In the genomic region with DNA sequence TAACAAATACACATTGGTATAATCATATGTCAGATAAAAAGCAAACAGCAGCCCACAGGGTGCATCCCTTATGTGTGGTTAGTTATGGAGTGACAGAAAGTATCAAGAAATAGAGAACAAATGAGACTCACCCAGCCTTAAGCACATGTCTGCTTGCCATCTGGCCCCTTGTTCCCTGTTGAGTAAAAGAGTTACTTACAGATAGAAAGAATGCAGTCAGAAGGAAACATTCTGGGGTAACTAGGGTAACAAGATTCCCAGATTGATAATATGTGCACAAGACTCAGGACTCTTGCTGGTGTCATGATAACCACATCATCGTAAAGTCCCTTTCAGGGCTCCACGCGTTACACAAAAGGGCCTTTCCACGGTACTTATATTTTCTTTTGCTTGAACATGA, we compare ENCODE assay signal across 19 mouse cellular contexts.
DNase-seq lines count a peak whose midpoint lies in the region; ATAC-seq and TF ChIP-seq lines count a peak whose summit lies in the region.
"Had no signal": no experiment of that assay in that cellular context is flagged by ENCODE, and none has a peak within 500 bp of the region (broad histone marks: within the 10 kb centered on the region; RNA-seq: fewer than 3 reads in every experiment).

No protein-coding gene starts in this region.

- no peaks in the 10 kb centered on the region for H3K9me3 ChIP-seq in midbrain, postnatal 0 days (ENCODE audit: low read length)
- no peaks in the 10 kb centered on the region for H3K9me3 ChIP-seq in midbrain, embryonic 16.5 days (replicated peaks; ENCODE audit: control insufficient read depth, low read length, poor library complexity, severe bottlenecking)
- no peaks in the 10 kb centered on the region for H3K9me3 ChIP-seq in forebrain, embryonic 11.5 days (ENCODE audit: control insufficient read depth, low read length)
- H3K9me3 ChIP-seq: embryonic facial prominence, embryonic 13.5 days; heart, embryonic 12.5 days had no signal

- no peak overlapping the region for H3K9ac ChIP-seq in midbrain, postnatal 0 days (replicated peaks; ENCODE audit: low read length, poor library complexity, severe bottlenecking)
- no peak overlapping the region for H3K9ac ChIP-seq in midbrain, embryonic 16.5 days (ENCODE audit: low read depth, low read length)
- H3K9ac ChIP-seq in forebrain, embryonic 11.5 days (ENCODE audit: low read length) = no peak overlapping the region
- H3K9ac ChIP-seq: embryonic facial prominence, embryonic 13.5 days; heart, embryonic 12.5 days had no signal

- no peak overlapping the region for H3K27ac ChIP-seq in midbrain, postnatal 0 days (ENCODE audit: low read depth, low read length)
- H3K27ac ChIP-seq in midbrain, embryonic 16.5 days (ENCODE audit: low read length) = no peak overlapping the region
- H3K27ac ChIP-seq in forebrain, embryonic 11.5 days (ENCODE audit: low read depth, low read length) = no peak overlapping the region
- H3K27ac ChIP-seq: embryonic facial prominence, embryonic 13.5 days had no signal

- TF ChIP-seq POLR2A in brain, embryonic 14.5 days (IDR thresholded peaks at IDR 0.05; ENCODE audit: borderline replicate concordance, extremely low read depth, insufficient read depth, insufficient read length, poor library complexity, severe bottlenecking) = no peak

- H3K4me1 ChIP-seq in midbrain, postnatal 0 days (ENCODE audit: insufficient read depth, low read length) = no peaks in the 10 kb centered on the region
- H3K4me1 ChIP-seq in midbrain, embryonic 16.5 days (ENCODE audit: control insufficient read depth, insufficient read depth, low read length) = 0 out of 2 replicates have a peak, but pooled peaks cover 3% of the 10 kb centered on the region
- H3K4me1 ChIP-seq in forebrain, embryonic 11.5 days (replicated peaks; ENCODE audit: control insufficient read depth, insufficient read depth, low read length) = no peaks in the 10 kb centered on the region
- H3K4me1 ChIP-seq: heart, embryonic 12.5 days had no signal

- ATAC-seq in frontal cortex, adult (ENCODE audit: low TSS enrichment) = 0 out of 2 replicates have a peak, but pooled peaks have one; percentile 32
- ATAC-seq in midbrain, postnatal 0 days (ENCODE audit: low FRiP score) = no peak; the same call in 1 of the 2 replicates
- no peak for ATAC-seq in midbrain, embryonic 16.5 days
- no peak for ATAC-seq in forebrain, embryonic 11.5 days (replicated peaks; ENCODE audit: low FRiP score)
- ATAC-seq: inflammation-experienced regulatory T-cells, adult 6 months had no signal

- WGBS in midbrain, postnatal 0 days = 31% methylated on average over 4 of the region's 4 CpGs
- WGBS in midbrain, embryonic 16.5 days = 38% methylated on average over 4 of the region's 4 CpGs
- WGBS in forebrain, embryonic 11.5 days = 85% methylated on average over 4 of the region's 4 CpGs

- H3K4me3 ChIP-seq in midbrain, postnatal 0 days (ENCODE audit: low read depth, low read length) = no peak overlapping the region
- no peak overlapping the region for H3K4me3 ChIP-seq in midbrain, embryonic 16.5 days (ENCODE audit: low read depth, low read length)
- no peak overlapping the region for H3K4me3 ChIP-seq in forebrain, embryonic 11.5 days (ENCODE audit: low read depth, low read length)
- H3K4me3 ChIP-seq: embryonic facial prominence, embryonic 13.5 days; heart, embryonic 12.5 days had no signal

- no peaks in the 10 kb centered on the region for H3K27me3 ChIP-seq in midbrain, postnatal 0 days (ENCODE audit: insufficient read depth, low read length)
- H3K27me3 ChIP-seq in midbrain, embryonic 16.5 days (ENCODE audit: control insufficient read depth, insufficient read depth, low read depth, low read length) = no peaks in the 10 kb centered on the region
- no peaks in the 10 kb centered on the region for H3K27me3 ChIP-seq in forebrain, embryonic 11.5 days (ENCODE audit: control insufficient read depth, insufficient read depth, low read length)
- H3K27me3 ChIP-seq: embryonic facial prominence, embryonic 13.5 days; heart, embryonic 12.5 days had no signal

- H3K4me2 ChIP-seq in midbrain, postnatal 0 days (ENCODE audit: low read depth, low read length, poor library complexity, severe bottlenecking) = no peak overlapping the region
- H3K4me2 ChIP-seq in midbrain, embryonic 16.5 days (ENCODE audit: low read length) = no peak overlapping the region
- H3K4me2 ChIP-seq in forebrain, embryonic 11.5 days (ENCODE audit: low read depth, low read length, severe bottlenecking) = no peak overlapping the region
- H3K4me2 ChIP-seq: embryonic facial prominence, embryonic 13.5 days; heart, embryonic 12.5 days had no signal

- no peaks in the 10 kb centered on the region for H3K36me3 ChIP-seq in midbrain, postnatal 0 days (ENCODE audit: insufficient read depth, low read length)
- H3K36me3 ChIP-seq in midbrain, embryonic 16.5 days (ENCODE audit: control insufficient read depth, insufficient read depth, low read length) = no peaks in the 10 kb centered on the region
- H3K36me3 ChIP-seq in forebrain, embryonic 11.5 days (ENCODE audit: control insufficient read depth, insufficient read depth, low read length) = no peaks in the 10 kb centered on the region
- H3K36me3 ChIP-seq: embryonic facial prominence, embryonic 13.5 days; heart, embryonic 12.5 days had no signal

- no peak for TF ChIP-seq CTCF in midbrain, postnatal 0 days (IDR thresholded peaks at IDR 0.05)
- no peak for TF ChIP-seq CTCF in brain, embryonic 14.5 days (IDR thresholded peaks at IDR 0.05; ENCODE audit: borderline replicate concordance, extremely low read depth, insufficient read depth, insufficient read length)

- DNase-seq in frontal cortex, postnatal 36 days (ENCODE audit: low spot score in 2 of 2) = no peak
- peak; percentile 40 for DNase-seq in midbrain, postnatal 0 days (ENCODE audit: low spot score)
- peak; percentile 41 for DNase-seq in brain, embryonic 14.5 days (ENCODE audit: low read depth)
- DNase-seq in forebrain, embryonic 11.5 days (ENCODE audit: low spot score) = no peak
- DNase-seq in natural killer cell, adult 2 months (ENCODE audit: low spot score in 2 of 2) = no peak
- DNase-seq: adrenal gland, adult 8-10 months; cerebellum, postnatal 25 days; heart, adult 11 months; heart, postnatal 14 days; kidney, adult 2 months; kidney, postnatal 10 days; liver; right cerebral cortex, postnatal 25 days; thymus, postnatal 36 days had no signal

Comparison
In these comparisons a context has a peak if more than half of its experiments do, and no peak if none do; other contexts are left out.
1. DNase-seq: peak in midbrain, postnatal 0 days (single experiment) and brain, embryonic 14.5 days (single experiment); none in frontal cortex, postnatal 36 days (0 of 2), forebrain, embryonic 11.5 days (single experiment) and natural killer cell, adult 2 months (0 of 2).